Mouse (Mus musculus): ENCODE results near the gene Myg1. TPM values are rescaled to one million over a fixed set of nuclear protein-coding genes. Genes with fewer than 3 reads are reported as not detected.

The Myg1 gene
- 5.8 TPM for polyA plus RNA-seq (2014; fragmentation: Illumina TruSeq; extraction: RNeasy Lipid Tissue Mini Kit (QIAGEN cat#74804); ENCODE audit: low replicate concordance)

DNA sequence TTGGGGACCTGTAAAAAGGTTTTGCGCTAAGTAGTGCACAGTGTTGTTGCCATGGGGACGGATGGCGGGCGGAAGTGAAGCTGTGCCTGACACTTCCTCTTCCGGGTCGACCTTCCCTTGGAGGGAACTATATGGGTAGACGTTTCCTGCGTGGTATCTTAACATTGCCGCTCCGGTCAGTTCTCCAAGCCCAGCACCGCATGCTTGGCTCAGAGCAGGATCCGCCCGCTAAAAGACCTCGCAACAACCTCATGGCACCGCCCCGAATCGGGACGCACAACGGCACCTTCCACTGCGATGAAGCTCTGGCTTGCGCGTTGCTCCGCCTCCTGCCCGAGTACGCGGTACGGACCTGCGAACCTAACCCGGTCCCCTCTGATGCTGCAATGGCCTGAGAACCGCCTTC, at the start of gene Myg1:
TSS of gene Myg1 (plus strand) at position 100 of the 406 bp plus-strand sequence.

DNA sequence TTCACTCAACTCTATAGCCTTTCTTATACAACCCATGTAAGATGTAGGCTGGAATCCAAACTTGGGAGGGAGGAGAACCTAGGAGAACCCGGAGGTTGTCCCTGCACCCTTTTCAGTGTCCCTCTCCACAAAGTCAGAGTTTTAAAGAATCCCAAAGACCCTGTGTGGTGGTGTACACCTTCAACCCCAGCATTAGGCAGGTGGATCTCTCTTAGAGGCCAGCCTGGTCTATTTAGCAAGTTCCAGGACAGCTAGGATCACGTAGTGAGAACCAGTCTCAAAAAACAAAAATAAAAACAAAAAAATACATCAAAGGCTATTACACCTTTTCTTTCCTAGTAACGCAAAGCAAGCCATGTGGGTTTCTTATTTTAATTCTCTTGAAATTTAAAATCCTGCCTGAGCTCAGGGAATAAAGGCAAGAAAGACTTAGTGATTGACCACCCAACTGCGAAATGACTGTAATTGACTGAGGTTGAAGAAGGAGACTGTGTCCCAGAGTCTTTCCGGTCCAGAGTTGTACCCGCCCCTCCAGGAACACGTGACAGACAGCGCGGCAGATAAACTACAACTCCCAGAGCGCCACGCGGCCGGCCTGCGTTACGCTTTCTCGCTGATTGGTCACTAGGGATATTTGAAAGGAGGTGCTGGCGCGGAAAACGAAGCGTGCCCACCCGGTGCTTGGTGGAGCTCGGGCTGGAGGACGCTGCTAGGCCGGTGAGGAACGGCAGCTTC, 35.7 kb upstream of the Myg1 start, which contains the start of gene Espl1:
TSS of gene Espl1 (plus strand) at position 634 of the 735 bp plus-strand sequence.

DNA sequence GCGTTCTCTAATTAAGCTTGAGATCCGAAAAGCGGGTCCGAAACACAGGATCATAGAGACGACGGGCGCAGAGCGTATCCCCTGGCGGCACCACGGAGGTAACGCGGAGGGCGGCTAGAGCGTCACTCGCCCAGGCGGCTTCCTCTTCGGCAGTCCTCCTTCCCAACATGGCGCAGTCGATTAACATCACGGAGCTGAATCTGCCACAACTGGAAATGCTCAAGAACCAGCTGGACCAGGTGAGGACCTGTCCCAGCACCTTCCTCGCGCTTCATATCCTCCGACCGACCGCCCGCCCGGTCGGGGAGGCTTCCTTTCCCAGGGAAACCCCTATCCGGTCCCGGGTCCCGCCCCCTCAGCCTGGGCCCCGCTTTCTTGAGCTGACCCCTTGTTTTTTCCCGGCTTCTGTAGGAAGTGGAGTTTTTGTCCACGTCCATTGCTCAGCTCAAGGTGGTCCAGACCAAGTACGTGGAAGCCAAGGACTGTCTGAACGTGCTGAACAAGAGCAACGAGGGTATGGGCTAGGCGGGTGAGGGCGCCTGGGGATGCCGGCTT, 5.4 kb upstream of the Myg1 start, which contains the start of gene Pfdn5:
TSS of gene Pfdn5 (plus strand) at position 95 of the 555 bp plus-strand sequence.

DNA sequence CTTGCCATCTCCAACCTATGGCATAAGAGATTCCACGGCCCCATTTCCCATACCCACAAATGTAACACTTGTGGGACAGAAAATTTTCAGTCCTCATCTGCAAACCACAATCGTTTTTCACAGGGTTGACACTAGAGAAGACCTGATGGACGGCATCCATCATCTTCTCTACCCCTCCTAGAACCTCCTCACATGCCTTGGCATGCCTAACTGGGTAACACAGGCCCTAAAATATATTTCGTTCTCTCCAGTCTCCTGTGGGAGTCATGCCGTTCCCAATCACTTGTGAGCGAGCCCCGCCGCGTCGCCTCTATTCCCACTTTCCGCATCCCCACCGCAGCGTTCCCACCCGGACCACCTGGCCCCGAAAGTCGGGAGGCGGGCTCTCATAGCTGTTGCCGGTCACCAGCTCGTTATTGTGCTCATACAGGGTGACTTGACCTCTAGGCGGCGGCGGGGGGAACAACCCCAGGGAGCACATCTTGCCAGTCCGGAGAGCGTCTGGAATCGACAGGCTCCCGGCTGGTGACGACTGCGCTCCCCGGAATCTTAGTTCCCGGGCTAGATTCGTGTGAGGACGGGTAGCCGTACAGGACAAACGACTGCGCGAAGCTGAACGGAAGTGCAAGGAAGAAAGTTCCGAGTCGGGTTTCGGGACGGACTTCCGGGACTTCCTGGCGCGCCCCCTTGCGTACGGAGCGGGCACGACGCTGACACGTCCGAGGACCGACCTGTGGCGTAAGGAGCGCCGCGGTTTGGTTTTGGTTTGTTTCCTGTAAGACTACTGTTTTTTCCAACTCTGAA, 18.8 kb downstream of the Myg1 start, which contains the start of gene Aaas:
TSS of gene Aaas (minus strand) at position 634 of the 804 bp plus-strand sequence.

DNA sequence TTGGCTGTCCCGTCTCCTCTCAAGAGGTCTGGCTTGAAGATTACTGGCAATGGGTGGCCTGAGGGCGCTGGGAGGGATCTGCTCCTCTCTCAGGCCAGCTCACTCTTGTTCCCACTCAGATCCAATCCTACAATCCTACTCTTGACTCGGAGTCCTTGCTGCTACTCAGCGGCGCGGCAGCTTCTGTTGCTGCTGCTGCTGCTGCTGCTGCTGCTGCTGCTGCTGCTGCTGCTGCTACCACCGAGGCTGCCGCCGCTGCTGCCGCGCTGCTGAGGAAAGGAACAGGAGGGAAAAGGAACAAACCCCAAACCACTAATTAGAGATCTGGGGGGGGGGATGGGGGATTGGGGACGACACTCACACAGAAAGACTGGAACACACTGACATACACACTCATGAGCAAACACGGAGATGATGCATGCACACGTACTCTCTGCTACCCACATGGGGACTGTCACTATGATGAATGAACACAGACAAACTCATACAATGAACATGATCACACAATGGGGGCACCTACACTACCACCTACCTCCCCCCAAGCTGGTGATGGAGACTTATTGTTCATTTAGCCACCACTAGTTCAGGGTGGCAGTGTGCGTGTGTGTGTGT, 35.3 kb downstream of the Myg1 start, which contains the start of gene Sp7:
TSS of gene Sp7 (minus strand) at position 450 of the 612 bp plus-strand sequence.

Other genes with a start within 250 kb of the Myg1 start
- gene Tns2, start 231.3 kb upstream of the Myg1 start, polyA plus RNA-seq (2014; fragmentation: Illumina TruSeq; extraction: RNeasy Lipid Tissue Mini Kit (QIAGEN cat#74804); ENCODE audit: low replicate concordance) = 6.5 TPM
- gene Spryd3, start 195.5 kb upstream of the Myg1 start, polyA plus RNA-seq (2014; fragmentation: Illumina TruSeq; extraction: RNeasy Lipid Tissue Mini Kit (QIAGEN cat#74804); ENCODE audit: low replicate concordance) = 0.30 TPM
- not detected for gene Igfbp6, start 187.3 kb upstream of the Myg1 start, polyA plus RNA-seq (2014; fragmentation: Illumina TruSeq; extraction: RNeasy Lipid Tissue Mini Kit (QIAGEN cat#74804); ENCODE audit: low replicate concordance)
- 11.7 TPM for gene Soat2, start 181.2 kb upstream of the Myg1 start, polyA plus RNA-seq (2014; fragmentation: Illumina TruSeq; extraction: RNeasy Lipid Tissue Mini Kit (QIAGEN cat#74804); ENCODE audit: low replicate concordance)
- gene Zfp740, start 128.5 kb upstream of the Myg1 start, polyA plus RNA-seq (2014; fragmentation: Illumina TruSeq; extraction: RNeasy Lipid Tissue Mini Kit (QIAGEN cat#74804); ENCODE audit: low replicate concordance) = 17.0 TPM
- 6.3 TPM for gene Csad, start 127.0 kb upstream of the Myg1 start, polyA plus RNA-seq (2014; fragmentation: Illumina TruSeq; extraction: RNeasy Lipid Tissue Mini Kit (QIAGEN cat#74804); ENCODE audit: low replicate concordance)
- not detected for gene Itgb7, start 99.8 kb upstream of the Myg1 start, polyA plus RNA-seq (2014; fragmentation: Illumina TruSeq; extraction: RNeasy Lipid Tissue Mini Kit (QIAGEN cat#74804); ENCODE audit: low replicate concordance)
- gene Rarg, start 74.2 kb upstream of the Myg1 start, polyA plus RNA-seq (2014; fragmentation: Illumina TruSeq; extraction: RNeasy Lipid Tissue Mini Kit (QIAGEN cat#74804); ENCODE audit: low replicate concordance) = 0.48 TPM
- gene Gm9918, start 61.1 kb upstream of the Myg1 start, polyA plus RNA-seq (2014; fragmentation: Illumina TruSeq; extraction: RNeasy Lipid Tissue Mini Kit (QIAGEN cat#74804); ENCODE audit: low replicate concordance) = not detected
- gene Mfsd5, start 52.3 kb upstream of the Myg1 start, polyA plus RNA-seq (2014; fragmentation: Illumina TruSeq; extraction: RNeasy Lipid Tissue Mini Kit (QIAGEN cat#74804); ENCODE audit: low replicate concordance) = 0.78 TPM
- gene Espl1, start 35.4 kb upstream of the Myg1 start, polyA plus RNA-seq (2014; fragmentation: Illumina TruSeq; extraction: RNeasy Lipid Tissue Mini Kit (QIAGEN cat#74804); ENCODE audit: low replicate concordance) = 0.19 TPM
- gene Pfdn5, start 5.6 kb upstream of the Myg1 start, polyA plus RNA-seq (2014; fragmentation: Illumina TruSeq; extraction: RNeasy Lipid Tissue Mini Kit (QIAGEN cat#74804); ENCODE audit: low replicate concordance) = 6.2 TPM
- 4.4 TPM for gene Aaas, start 19.1 kb downstream of the Myg1 start, polyA plus RNA-seq (2014; fragmentation: Illumina TruSeq; extraction: RNeasy Lipid Tissue Mini Kit (QIAGEN cat#74804); ENCODE audit: low replicate concordance)
- not detected for gene Sp7, start 35.5 kb downstream of the Myg1 start, polyA plus RNA-seq (2014; fragmentation: Illumina TruSeq; extraction: RNeasy Lipid Tissue Mini Kit (QIAGEN cat#74804); ENCODE audit: low replicate concordance)
- gene Sp1, start 74.4 kb downstream of the Myg1 start, polyA plus RNA-seq (2014; fragmentation: Illumina TruSeq; extraction: RNeasy Lipid Tissue Mini Kit (QIAGEN cat#74804); ENCODE audit: low replicate concordance) = 83.0 TPM
- not detected for gene Amhr2, start 113.7 kb downstream of the Myg1 start, polyA plus RNA-seq (2014; fragmentation: Illumina TruSeq; extraction: RNeasy Lipid Tissue Mini Kit (QIAGEN cat#74804); ENCODE audit: low replicate concordance)
- 223 TPM for gene Prr13, start 127.3 kb downstream of the Myg1 start, polyA plus RNA-seq (2014; fragmentation: Illumina TruSeq; extraction: RNeasy Lipid Tissue Mini Kit (QIAGEN cat#74804); ENCODE audit: low replicate concordance)
- gene Pcbp2, start 138.8 kb downstream of the Myg1 start, polyA plus RNA-seq (2014; fragmentation: Illumina TruSeq; extraction: RNeasy Lipid Tissue Mini Kit (QIAGEN cat#74804); ENCODE audit: low replicate concordance) = 488 TPM
- gene Gm10337, start 172.0 kb downstream of the Myg1 start, polyA plus RNA-seq (2014; fragmentation: Illumina TruSeq; extraction: RNeasy Lipid Tissue Mini Kit (QIAGEN cat#74804); ENCODE audit: low replicate concordance) = not detected
- gene Map3k12, start 185.4 kb downstream of the Myg1 start, polyA plus RNA-seq (2014; fragmentation: Illumina TruSeq; extraction: RNeasy Lipid Tissue Mini Kit (QIAGEN cat#74804); ENCODE audit: low replicate concordance) = 0.93 TPM
- gene Tarbp2, start 186.5 kb downstream of the Myg1 start, polyA plus RNA-seq (2014; fragmentation: Illumina TruSeq; extraction: RNeasy Lipid Tissue Mini Kit (QIAGEN cat#74804); ENCODE audit: low replicate concordance) = 1.7 TPM
- gene Npff, start 193.2 kb downstream of the Myg1 start, polyA plus RNA-seq (2014; fragmentation: Illumina TruSeq; extraction: RNeasy Lipid Tissue Mini Kit (QIAGEN cat#74804); ENCODE audit: low replicate concordance) = not detected

Measured in small intestine, adult 10 weeks (tissue).